Mouse (Mus musculus): ENCODE results near the gene Arid5b. TPM values are rescaled to one million over a fixed set of nuclear protein-coding genes. Genes with fewer than 3 reads are reported as not detected.

Gene Arid5b
- total RNA-seq, 2 experiments from 2014 or later: 27.3 to 33.9 TPM

DNA sequence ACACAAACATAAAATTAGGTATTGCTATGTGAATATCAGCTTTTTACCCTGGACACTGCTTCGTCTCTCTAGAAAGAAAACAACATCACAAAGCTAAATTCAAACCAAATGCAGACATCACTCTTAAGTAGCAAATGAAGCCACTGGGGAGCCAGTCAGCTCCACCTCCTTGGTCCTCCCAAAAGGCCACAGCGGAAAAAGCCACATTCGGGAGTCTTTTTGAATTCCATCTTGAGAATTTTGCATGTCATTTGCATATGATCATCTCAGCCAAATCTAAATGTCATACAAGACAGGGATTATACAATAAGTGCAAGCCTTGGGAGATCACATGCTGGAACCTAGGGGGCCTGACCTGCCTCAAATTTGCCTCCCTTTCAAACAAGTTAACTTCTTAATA, 85.0 kb downstream of the Arid5b start:
- peak in 1 of 2 experiments; percentile 13 for DNase-seq

DNA sequence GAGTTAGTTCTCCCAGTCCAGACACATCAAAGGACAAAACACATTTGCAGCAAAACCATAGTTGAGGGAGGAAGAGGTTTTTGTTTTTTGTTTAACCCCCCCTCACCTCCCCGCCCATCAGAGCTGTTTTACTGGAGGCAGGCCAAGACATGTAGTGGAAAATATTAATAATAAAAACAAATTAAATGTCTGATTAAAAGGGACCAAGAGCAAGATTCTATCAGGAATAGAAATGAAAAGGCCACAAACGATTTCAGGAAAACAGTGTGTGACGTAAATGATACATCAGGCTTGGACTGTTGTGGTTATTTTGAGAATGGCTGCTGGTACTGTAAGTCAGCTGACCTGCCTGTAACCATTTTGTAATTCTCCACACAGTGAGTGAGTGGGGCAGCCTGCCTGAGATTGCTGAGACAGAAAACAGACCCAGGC, 85.7 kb downstream of the Arid5b start:
- peak in 1 of 2 experiments; percentile 28 for DNase-seq

DNA sequence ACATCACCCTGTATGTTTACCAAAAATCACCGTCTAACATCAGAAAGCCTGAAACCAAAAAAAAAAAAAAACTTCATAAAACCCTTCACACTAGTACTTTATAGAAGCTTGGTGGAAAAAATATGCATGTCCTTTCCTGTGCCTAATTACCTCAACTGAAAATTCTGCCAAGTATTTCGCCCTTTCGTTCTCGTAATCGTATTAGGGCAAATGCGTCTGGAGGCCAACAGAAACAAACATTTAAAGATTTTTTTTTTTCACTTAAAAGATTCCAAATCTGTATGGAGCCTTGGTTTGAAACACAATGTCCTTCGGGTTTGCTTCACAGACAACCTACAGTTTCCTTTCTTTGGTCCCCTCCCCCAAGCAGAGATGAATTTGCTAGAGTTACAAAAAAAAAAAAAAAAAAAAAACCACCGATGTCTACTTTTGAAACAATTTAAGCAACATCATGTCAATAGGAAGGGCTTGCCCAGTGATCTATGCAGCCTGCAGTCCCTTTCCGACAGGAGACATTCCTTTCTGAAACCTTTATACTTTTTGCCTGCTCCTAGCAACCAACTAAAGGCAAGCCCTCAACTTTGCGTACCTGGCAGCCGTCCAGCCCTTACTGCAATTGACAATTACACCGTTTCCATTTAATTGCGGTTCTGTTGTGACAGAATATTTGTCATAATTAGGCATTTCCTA, 86.7 kb downstream of the Arid5b start:
- peak; percentile 72 to 81 for DNase-seq

DNA sequence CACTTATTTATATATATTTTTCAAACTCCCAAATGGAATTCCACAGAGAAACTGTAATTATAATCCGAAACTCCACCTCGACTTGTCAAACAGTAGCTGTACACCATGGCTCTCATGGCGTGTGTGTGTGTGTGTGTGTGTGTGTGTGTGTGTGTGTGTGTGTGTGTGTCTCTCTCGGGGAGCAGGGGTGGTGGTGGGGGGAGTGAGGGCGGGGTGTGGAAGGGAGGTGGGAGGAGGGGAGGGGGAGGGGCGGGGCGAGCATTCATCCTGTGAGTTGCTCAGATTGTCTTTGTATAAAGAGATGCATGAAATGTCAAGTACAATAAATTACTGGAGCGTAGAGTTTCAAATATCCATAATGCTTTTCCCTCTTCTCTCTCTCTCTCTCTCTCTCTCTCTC, 87.4 kb downstream of the Arid5b start:
- no peak for DNase-seq

DNA sequence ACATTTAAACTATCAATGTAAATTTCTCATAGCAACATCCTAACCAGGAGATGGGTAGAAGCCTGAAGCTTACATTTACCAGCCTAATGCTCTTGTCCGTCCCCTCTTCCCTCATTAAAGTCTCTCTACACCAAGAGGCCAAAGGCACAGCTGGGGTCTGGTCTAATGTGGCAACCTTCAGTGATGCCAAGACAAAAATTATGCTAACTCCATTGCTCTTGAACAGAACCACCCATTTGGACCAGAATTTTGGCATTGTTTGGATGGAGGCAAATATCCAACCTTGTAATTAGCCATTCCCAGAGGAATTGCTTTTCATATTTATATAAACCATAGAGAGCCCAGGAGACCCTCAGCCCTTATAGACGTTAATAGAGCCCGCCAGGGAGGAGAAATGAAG, 88.7 kb downstream of the Arid5b start:
- no peak for DNase-seq

DNA sequence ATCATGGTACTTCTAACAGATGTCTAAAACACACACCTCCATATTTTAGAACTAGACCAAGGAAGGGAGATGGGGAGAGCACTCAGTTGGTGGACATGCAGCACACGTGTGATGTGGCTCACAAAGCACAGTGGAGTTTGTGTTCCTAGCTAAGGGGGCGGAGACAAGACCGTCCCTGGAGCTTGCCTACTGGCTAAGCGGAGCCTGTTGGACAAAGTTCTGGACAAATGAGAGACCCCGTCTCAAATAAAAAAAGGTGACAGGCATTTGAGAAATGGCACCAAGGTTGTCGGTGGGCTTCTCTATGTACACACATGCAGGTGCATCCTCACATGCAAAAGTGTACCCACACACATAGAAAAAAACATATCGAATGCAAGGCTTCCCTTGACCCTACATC, 95.4 kb downstream of the Arid5b start:
- no peak for DNase-seq

DNA sequence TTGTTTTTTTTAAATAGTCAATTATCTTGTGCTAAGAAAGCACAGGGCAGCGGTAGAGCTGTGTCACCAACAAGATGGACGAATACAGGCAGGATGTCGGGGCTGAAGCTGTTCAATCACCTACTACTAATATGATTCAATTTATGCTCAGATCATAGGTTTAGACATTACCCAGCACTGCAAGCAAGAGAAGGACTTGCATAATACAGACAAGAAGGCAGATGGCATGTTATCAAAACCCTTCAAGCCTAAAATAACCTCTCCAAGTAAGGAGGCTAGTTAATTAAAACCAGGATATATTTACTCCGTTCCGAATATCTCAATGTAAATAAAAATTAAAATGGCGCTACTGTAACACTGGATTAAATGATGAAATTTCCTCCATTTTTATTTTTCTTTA, 96.3 kb downstream of the Arid5b start:
- no peak for DNase-seq

DNA sequence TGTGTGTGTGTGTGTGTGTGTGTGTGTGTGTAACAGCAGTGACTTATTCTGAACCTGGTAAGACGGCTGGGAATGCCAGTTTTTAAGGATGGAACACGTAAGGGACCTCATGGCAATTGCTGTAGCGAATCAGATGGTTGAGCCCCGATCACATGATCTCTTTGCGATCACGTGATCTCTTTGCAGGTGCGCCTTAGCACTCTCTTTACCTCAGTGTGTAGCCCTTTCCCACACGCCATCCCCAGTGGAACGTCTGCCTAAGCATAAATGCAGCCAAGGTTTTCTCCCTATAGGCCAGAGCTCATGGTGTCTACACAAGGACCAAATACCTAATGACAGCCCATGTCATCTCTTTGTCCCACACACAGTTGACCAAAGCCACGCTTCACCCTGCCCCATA, 97.4 kb downstream of the Arid5b start:
- DNase-seq: no peak

DNA sequence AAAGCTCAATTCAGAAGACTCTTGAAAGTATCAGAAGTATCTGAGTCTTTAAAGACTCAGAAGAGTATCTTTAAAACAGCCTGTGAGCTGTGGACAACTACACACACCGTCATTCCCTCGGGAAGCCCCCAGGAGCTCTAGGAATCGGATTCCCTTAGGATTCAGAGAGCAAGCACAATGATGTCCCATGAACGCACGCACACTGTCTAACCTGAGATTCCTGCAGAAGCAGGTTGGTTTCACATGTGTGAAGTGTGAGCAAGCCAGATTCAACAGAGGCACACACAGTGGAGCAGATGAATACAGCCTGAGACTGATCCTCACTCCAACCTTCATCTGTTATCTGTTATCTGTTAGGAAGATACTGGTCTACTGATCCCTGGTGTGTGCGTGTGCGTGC, 97.8 kb downstream of the Arid5b start:
- no peak for DNase-seq

DNA sequence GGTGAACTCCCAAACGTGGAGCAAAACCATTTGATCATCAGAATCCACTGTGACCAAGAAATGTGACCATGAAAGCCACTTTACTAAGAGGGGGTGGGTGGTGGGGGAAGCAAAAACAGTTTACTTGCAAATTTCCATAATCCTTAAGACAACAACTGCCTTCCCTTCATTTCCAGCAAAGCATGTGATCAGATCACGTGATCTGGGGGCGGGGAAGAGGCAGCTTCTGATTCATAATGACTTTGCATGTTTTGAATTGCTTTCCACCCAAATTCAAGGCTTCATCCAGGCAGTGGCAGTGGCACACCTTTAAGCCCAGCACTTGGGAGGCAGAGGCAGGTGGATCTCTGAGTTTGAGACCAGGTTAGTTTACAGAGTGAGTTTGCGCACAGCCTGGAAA, 98.4 kb downstream of the Arid5b start:
- DNase-seq: peak in 1 of 2 experiments; percentile 16

DNA sequence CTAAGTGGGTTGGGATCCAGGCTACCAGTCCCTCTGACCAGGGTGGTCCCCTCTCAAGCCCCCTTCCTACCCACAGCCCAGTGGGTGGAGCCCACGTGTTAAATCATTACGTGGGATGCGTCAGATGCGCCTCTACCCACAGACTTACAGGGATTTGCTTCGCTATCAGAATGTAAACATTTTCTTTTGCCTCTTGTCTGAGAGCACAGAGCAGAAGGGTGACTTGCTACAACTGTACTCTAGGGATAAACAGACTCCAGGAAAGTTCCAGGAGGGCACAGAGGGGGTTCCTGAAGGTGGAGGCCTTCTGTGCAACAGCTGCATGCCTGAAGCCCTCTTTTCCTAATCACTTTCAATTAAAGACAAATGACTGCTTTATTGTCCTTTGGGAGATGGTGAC, 98.8 kb downstream of the Arid5b start:
- no peak for DNase-seq

DNA sequence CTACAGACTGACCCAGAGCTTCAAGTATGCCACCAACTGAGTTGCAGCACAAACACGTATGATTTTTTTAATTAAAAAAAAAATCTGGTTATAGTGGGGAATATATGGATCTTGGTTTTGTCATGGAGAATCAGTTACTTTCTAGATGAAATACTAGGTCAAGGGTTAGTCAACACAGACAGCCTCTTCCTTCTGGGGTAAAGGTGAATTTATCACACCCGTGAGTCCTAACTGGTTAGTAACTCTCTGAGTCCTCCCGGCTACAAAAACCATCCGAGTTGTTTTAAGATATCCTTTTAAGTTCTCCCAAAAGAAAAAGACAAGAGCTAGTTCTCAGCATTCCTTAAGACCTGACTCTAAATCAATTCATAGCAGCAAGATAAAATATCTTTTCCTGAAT, 99.2 kb downstream of the Arid5b start:
- no peak for DNase-seq

DNA sequence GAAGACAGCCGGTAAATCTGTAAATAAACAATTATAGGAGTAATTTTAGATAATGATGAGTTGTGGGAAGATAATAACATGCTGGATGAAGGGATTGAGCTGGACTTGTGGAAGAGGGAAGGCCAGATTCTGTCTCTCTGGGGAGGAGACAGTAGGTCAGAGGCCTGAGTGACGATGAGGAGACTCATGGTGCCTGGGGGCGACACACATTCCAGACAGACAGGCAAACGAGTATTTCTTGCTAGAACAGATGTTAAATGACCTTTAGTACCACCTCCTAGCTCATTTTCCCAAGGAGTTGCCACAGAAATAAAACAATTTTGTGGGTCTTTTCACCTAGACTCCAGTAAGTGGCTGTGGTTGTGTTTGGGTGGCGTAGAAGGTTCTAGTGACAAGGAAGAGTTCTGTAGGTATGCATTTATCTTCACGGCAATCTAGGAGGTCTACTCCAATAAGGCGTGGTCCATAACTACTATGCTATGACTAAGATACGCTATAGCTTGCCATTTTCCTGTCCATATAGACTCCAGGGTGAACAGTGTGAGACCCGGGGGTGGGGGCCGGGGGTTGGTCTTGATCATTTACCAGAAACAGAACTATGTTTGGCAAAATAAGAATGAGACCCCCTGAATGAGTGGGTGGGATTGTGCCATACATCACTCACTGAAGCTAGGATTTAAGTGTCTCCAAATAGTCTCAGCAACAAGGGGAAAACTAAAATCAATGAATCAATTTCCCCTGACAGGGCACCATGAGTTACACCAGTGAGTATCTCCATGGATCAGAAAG, 100.6 kb downstream of the Arid5b start:
- no peak for DNase-seq

DNA sequence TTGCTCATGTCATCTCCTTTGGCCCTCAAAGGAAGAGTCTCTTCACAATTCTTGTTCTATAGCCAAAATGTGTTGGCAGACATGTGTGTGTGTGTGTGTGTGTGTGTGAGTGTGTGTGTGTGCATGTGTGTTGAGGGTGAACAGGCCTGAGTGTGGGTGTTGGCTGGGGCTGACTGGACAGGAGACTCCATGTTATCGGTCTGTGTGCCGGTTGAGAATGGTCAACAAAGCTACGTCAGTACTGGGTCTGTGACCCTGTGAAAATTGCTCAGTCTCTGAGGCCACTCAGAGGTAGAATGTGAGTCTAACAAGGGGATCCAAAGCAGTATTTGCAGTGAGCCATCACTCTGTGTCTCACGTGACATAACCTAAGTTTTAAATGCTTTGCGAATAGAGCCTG, 102.7 kb downstream of the Arid5b start:
- DNase-seq: no peak

DNA sequence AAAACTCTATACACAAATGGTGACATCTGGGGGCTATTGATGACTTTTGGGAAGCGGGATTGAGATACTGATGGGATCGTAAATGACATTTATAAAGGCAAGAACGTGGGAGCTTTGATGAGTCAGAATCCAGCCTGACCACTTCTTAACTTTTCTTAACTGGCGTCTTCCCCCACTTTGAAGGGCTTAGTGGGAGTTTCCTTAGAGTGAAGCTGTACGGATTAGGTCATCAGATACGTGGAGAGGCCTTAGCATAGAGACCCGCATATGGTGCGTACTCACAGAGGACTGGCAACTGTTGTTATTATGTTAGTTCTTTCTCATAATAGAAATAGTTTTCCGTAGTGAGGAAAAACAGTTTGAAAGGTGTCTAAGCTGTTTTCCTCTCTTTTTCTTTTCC, 104.9 kb downstream of the Arid5b start:
- no peak for DNase-seq

DNA sequence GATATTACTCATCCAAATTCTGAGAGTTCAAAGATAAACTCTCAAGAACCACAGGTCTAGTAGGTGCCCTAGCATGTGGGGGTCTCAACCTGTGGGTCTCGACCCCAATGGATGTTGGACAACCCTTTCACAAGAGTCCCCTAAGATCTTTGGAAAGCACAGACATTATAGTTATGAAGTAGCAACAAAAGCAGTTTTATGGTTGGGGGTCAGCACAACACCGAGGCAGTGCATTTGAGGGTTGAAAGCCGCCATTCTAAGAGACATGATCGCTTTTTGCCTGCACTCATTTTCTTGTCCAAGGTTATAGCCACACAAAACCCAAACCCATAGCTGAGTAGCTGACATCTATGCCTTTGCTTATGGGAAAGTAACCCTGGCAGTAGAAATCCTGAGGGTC, 105.6 kb downstream of the Arid5b start:
- no peak for DNase-seq

DNA sequence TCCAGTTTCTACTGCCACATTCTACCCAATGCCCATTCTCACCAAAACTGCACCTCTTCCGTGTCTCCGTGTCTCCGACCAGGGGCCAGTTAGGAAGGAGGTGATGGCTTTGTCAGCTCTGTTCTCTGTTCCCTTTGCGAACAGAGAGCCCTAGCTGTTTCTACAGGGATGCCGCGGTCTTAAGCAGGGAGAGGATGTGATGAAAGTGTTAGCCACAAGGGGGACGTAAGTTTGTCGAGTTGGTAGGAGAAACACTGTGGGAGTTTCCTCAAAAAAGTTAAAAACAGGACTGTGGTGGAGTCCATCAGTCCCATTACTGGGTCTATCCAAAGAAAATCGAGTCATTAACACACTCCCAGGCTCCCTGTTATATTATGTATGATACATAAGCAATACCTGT, 106.6 kb downstream of the Arid5b start:
- no peak for DNase-seq

DNA sequence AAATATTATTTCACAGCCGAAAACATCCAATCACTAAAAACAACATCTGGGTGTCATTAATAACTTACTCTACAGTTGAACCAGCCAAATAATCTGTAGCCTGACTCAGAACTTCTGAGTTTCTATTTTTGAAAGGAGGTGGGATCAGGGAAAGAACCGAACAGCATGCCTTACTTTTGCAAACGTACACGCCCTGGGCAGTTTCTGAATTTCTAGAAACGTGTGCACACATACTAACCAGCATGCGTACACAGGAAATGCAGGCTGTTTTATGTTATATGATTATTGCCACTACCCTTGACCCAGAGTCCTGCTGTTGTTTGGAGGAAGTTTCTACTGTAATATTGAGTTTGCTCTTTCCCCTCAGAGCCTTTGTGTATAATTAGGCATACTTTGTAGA, 109.9 kb downstream of the Arid5b start:
- DNase-seq: no peak

DNA sequence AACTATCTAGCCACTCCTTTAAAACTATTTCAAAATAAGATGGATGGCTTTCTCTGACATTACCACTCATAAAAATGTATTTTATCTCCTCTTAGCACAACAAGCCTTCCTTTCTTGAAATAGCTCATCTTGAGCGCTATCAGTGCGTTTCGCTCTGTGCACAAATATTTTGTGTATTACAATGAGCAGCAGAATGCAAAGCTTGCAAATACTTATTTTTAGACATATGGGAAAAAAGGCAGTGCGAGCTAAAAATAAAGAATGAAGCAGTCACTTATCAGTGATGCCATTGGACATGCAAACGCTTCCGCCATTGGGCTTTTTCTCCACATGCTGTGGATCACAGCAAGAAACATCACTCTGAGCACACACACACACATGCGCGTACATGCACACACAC, 110.4 kb downstream of the Arid5b start:
- no peak for DNase-seq

DNA sequence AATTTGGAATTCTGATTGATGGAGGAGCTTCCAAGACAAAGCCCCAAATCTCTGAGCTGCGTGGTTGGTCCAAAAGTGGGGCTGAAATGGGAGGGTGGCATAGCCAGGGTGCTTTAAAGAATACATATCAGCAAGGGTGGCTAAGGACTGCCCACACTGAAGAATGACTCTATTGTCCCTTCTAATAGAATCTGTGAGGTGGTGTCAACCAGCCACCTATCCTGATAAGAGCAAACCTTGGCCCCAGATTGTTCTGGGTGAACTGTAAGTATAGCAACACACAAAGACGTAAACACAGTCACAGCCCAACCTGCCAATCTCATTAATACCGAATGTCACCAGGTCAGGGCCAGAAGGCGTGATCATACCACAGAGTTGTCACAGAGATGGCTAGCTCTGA, 111.4 kb downstream of the Arid5b start:
- DNase-seq: no peak

DNA sequence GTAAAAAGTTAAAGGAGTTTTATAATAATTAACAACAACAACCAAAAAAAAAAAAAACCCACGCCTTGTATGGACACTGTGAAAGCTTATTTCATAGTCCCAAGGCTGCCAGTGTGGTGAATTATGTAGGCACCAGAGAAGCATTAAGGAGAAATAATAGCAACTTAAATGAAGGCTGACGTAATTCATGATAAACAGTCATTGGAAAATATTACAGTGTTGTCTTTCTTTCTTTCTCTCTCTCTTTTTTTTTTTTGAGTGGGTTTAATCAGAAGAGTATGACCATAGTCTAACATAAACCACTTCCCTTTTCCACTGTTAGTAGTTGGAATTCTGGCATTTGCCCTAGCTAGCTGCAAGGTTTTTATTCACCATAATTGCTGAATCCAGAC, 111.8 kb downstream of the Arid5b start:
- no peak for DNase-seq

DNA sequence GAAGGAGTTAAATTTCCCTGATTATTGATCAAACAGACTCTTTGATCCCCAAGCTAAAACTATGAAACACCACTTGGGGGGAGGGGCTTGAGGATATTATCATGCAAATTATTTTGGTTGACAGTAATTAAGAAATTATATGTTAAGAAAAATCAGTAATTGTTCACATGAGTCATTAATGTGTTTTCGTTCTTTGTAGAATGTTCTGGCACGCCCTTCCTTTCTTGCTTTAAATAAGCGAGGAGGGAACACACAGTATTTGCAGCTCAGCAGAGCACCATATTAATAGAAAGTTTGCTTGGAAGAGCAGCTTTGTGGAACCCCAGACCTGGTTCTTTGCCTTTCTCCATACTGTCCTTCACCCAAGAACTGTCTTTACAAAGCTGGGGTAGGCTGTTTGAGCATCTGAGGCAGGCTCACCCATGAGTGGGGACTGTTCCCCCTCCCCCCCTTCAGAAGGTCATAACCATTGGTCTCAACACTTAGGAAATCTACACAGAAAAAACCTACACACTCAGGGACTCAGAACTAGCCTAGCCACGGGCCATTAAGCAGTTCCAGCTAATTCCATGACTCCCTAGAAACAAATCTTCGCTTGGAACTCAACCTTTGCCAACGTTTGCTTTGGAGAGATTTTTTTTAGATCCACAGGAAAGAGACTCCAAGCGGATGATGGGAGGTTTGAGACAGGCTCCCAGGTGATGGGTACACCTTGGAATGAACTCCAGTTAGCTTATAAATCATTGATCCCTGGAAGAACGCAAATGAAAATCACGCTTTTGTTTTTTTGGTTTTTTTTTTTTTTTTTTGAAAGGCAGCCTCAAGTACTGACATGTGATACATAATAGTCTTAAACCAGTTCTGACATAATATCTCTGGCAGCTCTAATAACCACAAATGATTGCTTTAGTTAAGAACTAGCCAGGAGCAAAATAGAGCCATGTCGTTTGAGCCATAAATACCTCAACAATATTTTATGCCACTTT, 112.5 kb downstream of the Arid5b start:
- no peak for DNase-seq
